Mouse (Mus musculus): ENCODE measurements around the gene Scp2. TPM values are rescaled to one million over a fixed set of nuclear protein-coding genes. Genes with fewer than 3 reads are reported as not detected.

Gene Scp2
- total and polyA plus RNA-seq, 3 experiments, result 65.8 to 84.4 TPM; not detected in 1

DNA sequence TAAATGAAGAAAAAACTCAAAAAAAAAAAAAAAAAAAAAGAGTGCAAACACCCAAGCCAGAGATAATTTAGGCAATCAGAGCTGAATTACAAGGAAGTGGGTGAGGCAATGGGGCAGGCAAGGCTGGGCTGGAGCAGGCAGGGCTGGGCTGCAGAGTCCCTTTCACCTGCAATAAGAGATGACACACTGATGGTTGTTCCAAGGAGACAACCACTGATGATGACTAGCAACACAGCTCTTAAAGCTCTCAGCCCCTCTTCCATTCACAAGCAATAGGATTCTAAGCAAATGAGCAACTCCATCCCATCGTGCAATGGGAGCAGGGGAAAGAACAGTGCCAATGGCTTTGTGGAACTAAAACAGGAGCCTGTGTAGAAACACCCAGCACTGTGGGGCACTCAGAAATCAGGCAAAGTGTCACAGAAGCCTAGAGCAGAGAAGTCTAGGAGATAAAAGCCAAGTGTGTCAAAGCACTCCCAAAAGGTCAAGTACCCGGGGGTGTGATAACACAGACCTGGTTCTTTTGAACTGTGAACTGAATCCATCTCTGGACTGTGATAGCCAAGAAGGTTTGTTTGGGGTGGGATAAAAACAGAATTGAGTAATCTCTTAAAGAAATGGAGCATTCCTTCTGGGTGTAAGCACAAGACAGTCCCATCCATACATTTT is 79.5 kb downstream of the Scp2 start:
- Histone ChIP-seq H3K79me2 (ENCODE audit: control insufficient read depth, insufficient read depth, low read length, poor library complexity) (0 out of 2 replicates have a peak, but pooled peaks cover 1% of the 10 kb centered on the region), H3K27ac (ENCODE audit: control insufficient read depth, low read depth, low read length) (no peak overlapping the region), H3K4me1 (ENCODE audit: control insufficient read depth in 1 of 2, insufficient read depth in 2 of 2, low read length in 2 of 2) (peaks cover 0 to under 1% of the 10 kb centered on the region in 2 experiments; a peak in 1 of 4 replicates), H3K4me3 (ENCODE audit: control insufficient read depth in 1 of 2, insufficient read depth in 1 of 2, low read depth in 2 of 2, low read length in 2 of 2) (no peak overlapping the region), H3K9ac (ENCODE audit: control insufficient read depth, low read depth, low read length, poor library complexity, severe bottlenecking) (no peak overlapping the region), H3K27me3 (ENCODE audit: control insufficient read depth in 1 of 2, insufficient read depth in 2 of 2, low read length in 2 of 2) (no peaks in the 10 kb centered on the region), H3K9me3 (replicated peaks; ENCODE audit: insufficient read depth, low read length) (no peaks in the 10 kb centered on the region), H3K36me3 (ENCODE audit: control insufficient read depth in 1 of 2, insufficient read depth in 2 of 2, low read length in 2 of 2) (peaks cover 2 to 4% of the 10 kb centered on the region in 2 experiments)
- TF ChIP-seq MYC (IDR thresholded peaks at IDR 0.05; ENCODE audit: low read depth, low read length) (no peak), TAL1 (IDR thresholded peaks at IDR 0.05; ENCODE audit: low read length) (no peak), ZC3H11A (IDR thresholded peaks at IDR 0.05; ENCODE audit: low read depth, low read length) (no peak)
- DNase-seq (ENCODE audit: low read depth, low spot score), result no peak

DNA sequence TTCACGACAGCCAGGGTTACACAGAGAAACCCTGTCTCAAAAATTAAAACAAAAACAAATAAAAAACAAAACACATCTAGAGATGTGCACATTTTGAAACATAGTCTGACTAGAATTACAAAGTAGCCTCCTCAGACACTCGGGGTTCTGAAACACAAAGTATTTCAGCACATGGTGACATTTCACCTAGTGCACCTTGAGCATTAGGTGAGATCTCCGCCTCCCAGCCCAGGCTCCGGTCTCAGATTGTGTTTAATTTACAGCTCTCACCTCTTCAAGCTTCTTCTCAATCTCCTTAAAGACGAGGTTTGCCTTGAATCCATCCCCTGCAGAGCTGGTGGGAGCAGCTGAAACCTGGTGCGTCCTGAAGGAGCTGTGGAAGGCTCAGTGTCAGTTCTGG is 81.2 kb downstream of the Scp2 start:
- H3K79me2 ChIP-seq (ENCODE audit: control insufficient read depth, insufficient read depth, low read length, poor library complexity), result no peaks in the 10 kb centered on the region
- no peak overlapping the region for H3K27ac ChIP-seq (ENCODE audit: control insufficient read depth, low read depth, low read length)
- H3K9me3 ChIP-seq (replicated peaks; ENCODE audit: insufficient read depth, low read length), result no peaks in the 10 kb centered on the region
- DNase-seq (ENCODE audit: low read depth, low spot score), result no peak
- peaks cover 0 to 2% of the 10 kb centered on the region in 2 experiments; a peak in 2 of 4 replicates for H3K36me3 ChIP-seq (ENCODE audit: control insufficient read depth in 1 of 2, insufficient read depth in 2 of 2, low read length in 2 of 2)
- H3K27me3 ChIP-seq (ENCODE audit: control insufficient read depth in 1 of 2, insufficient read depth in 2 of 2, low read length in 2 of 2), result no peaks in the 10 kb centered on the region
- H3K9ac ChIP-seq (ENCODE audit: control insufficient read depth, low read depth, low read length, poor library complexity, severe bottlenecking), result no peak overlapping the region
- no peak overlapping the region for H3K4me3 ChIP-seq (ENCODE audit: control insufficient read depth in 1 of 2, insufficient read depth in 1 of 2, low read depth in 2 of 2, low read length in 2 of 2)
- H3K4me1 ChIP-seq (ENCODE audit: control insufficient read depth in 1 of 2, insufficient read depth in 2 of 2, low read length in 2 of 2), result no peaks in the 10 kb centered on the region
- TF ChIP-seq POLR2AphosphoS2 (IDR thresholded peaks at IDR 0.05; ENCODE audit: low read length) (no peak), EP300 (IDR thresholded peaks at IDR 0.05; ENCODE audit: low read depth in 1 of 2, low read length in 2 of 2) (no peak), NRF1 (IDR thresholded peaks at IDR 0.05; ENCODE audit: insufficient read depth, low read depth, low read length, poor library complexity, severe bottlenecking) (no peak), TCF12 (IDR thresholded peaks at IDR 0.05; ENCODE audit: low read depth, low read length) (no peak), USF2 (IDR thresholded peaks at IDR 0.05; ENCODE audit: borderline replicate concordance in 1 of 2, insufficient read depth in 1 of 2, low read depth in 1 of 2, low read length in 2 of 2) (no peak), MAFK (IDR thresholded peaks at IDR 0.05; ENCODE audit: borderline replicate concordance, low read depth, low read length) (no peak), RAD21 (IDR thresholded peaks at IDR 0.05; ENCODE audit: low read depth, low read length) (no peak), MEF2A (IDR thresholded peaks at IDR 0.05; ENCODE audit: extremely low read depth, insufficient replicate concordance, low read depth, low read length, poor library complexity, severe bottlenecking) (no peak), SIN3A (IDR thresholded peaks at IDR 0.05; ENCODE audit: low read length) (no peak), POLR2A (IDR thresholded peaks at IDR 0.05; ENCODE audit: control insufficient read depth in 1 of 2, insufficient read depth in 1 of 2, low read depth in 1 of 2, low read length in 2 of 2, poor library complexity in 1 of 2) (no peak), ETS1 (IDR thresholded peaks at IDR 0.05; ENCODE audit: low read depth, low read length) (no peak), BHLHE40 (IDR thresholded peaks at IDR 0.05; ENCODE audit: borderline replicate concordance, low read depth, low read length) (no peak), CHD2 (IDR thresholded peaks at IDR 0.05; ENCODE audit: low read length) (no peak), JUND (IDR thresholded peaks at IDR 0.05; ENCODE audit: low read depth, low read length) (no peak), TBP (IDR thresholded peaks at IDR 0.05; ENCODE audit: low read depth, low read length) (no peak), E2F4 (IDR thresholded peaks at IDR 0.05; ENCODE audit: borderline replicate concordance, low read depth, low read length) (no peak), MXI1 (IDR thresholded peaks at IDR 0.05; ENCODE audit: low read depth, low read length) (no peak), MAX (IDR thresholded peaks at IDR 0.05; ENCODE audit: low read length) (no peak)

Data from MEL (cell line).